Mouse (Mus musculus) right cerebral cortex, adult 2 months (tissue): Measurements from ENCODE around the gene Sfxn2.

Source experiments
- DNase-seq, 2 experiments: peaks; one replicate each; pipeline ENCODE4 v3.0.0; 2021 to 2022; ENCODE audit warnings: low spot score in 2 of 2

Gene Sfxn2

GRCm38 (mm10) chr19:46572951-46573937, at the start of gene Sfxn2, which contains the start of gene Arl3:
Gene Sfxn2, plus strand, starts transcription at chr19:46573365.
Gene Arl3, minus strand, starts transcription at chr19:46573198.
- peak; percentile 92 to 93 for DNase-seq

GRCm38 (mm10) chr19:46523480-46524151, 49.5 kb upstream of the Sfxn2 start:
- DNase-seq, result peak; percentile 76 to 83

- no peak for DNase-seq
Measured at GRCm38 (mm10) chr19:46524152-46524544, 49.0 kb upstream of the Sfxn2 start.

GRCm38 (mm10) chr19:46524601-46525321, 48.4 kb upstream of the Sfxn2 start:
- no peak for DNase-seq

- DNase-seq, result no peak
Measured at GRCm38 (mm10) chr19:46525691-46526631, 47.2 kb upstream of the Sfxn2 start.

- DNase-seq, result no peak
Measured at GRCm38 (mm10) chr19:46527632-46528528, 45.3 kb upstream of the Sfxn2 start.

GRCm38 (mm10) chr19:46528529-46529213, 44.5 kb upstream of the Sfxn2 start:
- peak in 1 of 2 experiments; percentile 67 for DNase-seq

- DNase-seq, result no peak
Measured at GRCm38 (mm10) chr19:46529601-46530448, 43.3 kb upstream of the Sfxn2 start.

GRCm38 (mm10) chr19:46530449-46530990, 42.6 kb upstream of the Sfxn2 start:
- no peak for DNase-seq

GRCm38 (mm10) chr19:46531071-46532030, 41.8 kb upstream of the Sfxn2 start:
- no peak for DNase-seq

- DNase-seq, result no peak
Measured at GRCm38 (mm10) chr19:46532031-46532688, 41.0 kb upstream of the Sfxn2 start.

GRCm38 (mm10) chr19:46533066-46533465, 40.1 kb upstream of the Sfxn2 start:
- no peak for DNase-seq

GRCm38 (mm10) chr19:46533525-46533924, 39.6 kb upstream of the Sfxn2 start:
- no peak for DNase-seq

- DNase-seq, result no peak
Measured at GRCm38 (mm10) chr19:46534542-46535098, 38.5 kb upstream of the Sfxn2 start.

GRCm38 (mm10) chr19:46537357-46537756, 35.8 kb upstream of the Sfxn2 start:
- no peak for DNase-seq

- DNase-seq, result no peak
Measured at GRCm38 (mm10) chr19:46538213-46538612, 35.0 kb upstream of the Sfxn2 start.
